Comparison of ENCODE assay signal across 1 mouse cellular context in the genomic region with DNA sequence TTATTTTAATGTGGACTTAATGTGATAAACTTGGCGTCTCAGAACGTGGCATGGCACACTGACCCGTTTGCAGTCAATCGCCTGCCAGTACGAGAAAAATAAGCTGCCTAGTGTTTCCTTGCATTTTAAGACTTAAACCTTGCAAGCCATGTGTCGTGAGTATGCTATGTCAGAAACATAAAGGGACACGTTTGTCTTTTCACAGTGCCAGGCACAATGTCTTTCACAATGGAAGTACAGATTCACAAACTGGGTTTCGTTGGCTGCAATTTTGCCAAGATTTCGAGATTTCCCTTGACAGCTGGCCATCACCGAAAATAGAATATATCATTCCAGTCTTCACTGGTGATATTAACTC.
A peak's percentile ranks its signal among the peaks of the same experiment; 100 is the strongest.
TF ChIP-seq lines count a peak whose summit lies in the region.

No protein-coding gene starts in this region.

TF ChIP-seq in MEL, 35 proteins besides CTCF, POLR2A, EP300 and RAD21:
- TF ChIP-seq POLR2AphosphoS5 (IDR thresholded peaks at IDR 0.05; ENCODE audit: borderline replicate concordance, low read depth, low read length), result 0 out of 2 replicates have a peak, but pooled peaks have one; percentile 6
- TF ChIP-seq MAX (IDR thresholded peaks at IDR 0.05; ENCODE audit: low read length), result no peak
- TF ChIP-seq POLR2AphosphoS2 (IDR thresholded peaks at IDR 0.05; ENCODE audit: low read length), result no peak; the same call in 1 of the 2 replicates
- TF ChIP-seq MAFK (IDR thresholded peaks at IDR 0.05; ENCODE audit: borderline replicate concordance, low read depth, low read length), result no peak
- TF ChIP-seq BHLHE40 (IDR thresholded peaks at IDR 0.05; ENCODE audit: borderline replicate concordance, low read depth, low read length), result no peak
- TF ChIP-seq SIN3A (IDR thresholded peaks at IDR 0.05; ENCODE audit: low read length), result peak; percentile 6; the same call in 1 of the 2 replicates
- TF ChIP-seq JUND (IDR thresholded peaks at IDR 0.05; ENCODE audit: low read depth, low read length), result no peak
- TF ChIP-seq MXI1 (IDR thresholded peaks at IDR 0.05; ENCODE audit: low read depth, low read length), result peak; percentile 19; the same call in 1 of the 2 replicates
TF ChIP-seq in MEL: peak in this region for 3.
